Mouse (Mus musculus) heart, postnatal 0 days (tissue): ENCODE results near the gene Eef1akmt3.

ENCODE experiments used
- CTCF ChIP-seq: IDR thresholded peaks from 2 replicates; pipeline ENCODE4 v1.5.1; 2016; ENCODE audit warnings: antibody characterized with exemption, control low read depth, low read depth
- EP300 ChIP-seq: IDR thresholded peaks from 2 replicates; pipeline ENCODE4 v1.6.1; 2016; ENCODE audit warnings: antibody characterized with exemption, low read depth

- TF ChIP-seq EP300: no peak
- no peak for TF ChIP-seq CTCF
These were observed 34.3 kb upstream of the Eef1akmt3 start for GRCm38 (mm10) chr10:127075651-127076050.
